8 mouse cellular contexts compared by ENCODE assay signal in the genomic region with DNA sequence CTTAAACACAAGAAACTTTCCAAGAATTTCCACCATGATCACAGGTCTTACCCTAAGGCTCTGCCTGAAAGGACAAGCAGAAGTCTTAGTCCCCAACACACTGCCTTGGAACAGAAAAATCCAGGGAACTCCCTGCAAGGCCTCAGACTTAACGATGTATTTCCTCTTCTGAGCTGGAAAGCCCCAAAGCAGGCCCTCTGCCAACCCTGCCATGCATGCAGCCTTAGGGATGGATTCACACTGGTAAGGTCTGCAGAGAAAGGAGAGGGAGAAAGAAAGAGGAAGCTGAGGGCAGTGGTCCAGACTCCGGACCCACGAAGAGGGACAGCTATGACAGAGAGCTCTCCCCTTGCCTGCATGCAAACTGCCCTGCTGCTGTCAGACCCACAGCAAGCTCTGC. TPM values are rescaled to one million over a fixed set of nuclear protein-coding genes. Genes with fewer than 3 reads are reported as not detected.
DNase-seq lines count a peak whose midpoint lies in the region; ATAC-seq and TF ChIP-seq lines count a peak whose summit lies in the region.

No protein-coding gene starts in this region.

- WGBS in heart, embryonic 14.5 days: 41% methylated on average over 3 of the region's 3 CpGs
- WGBS in kidney, postnatal 0 days: 24% methylated on average over 3 of the region's 3 CpGs
- 65% methylated on average over 3 of the region's 3 CpGs for WGBS in midbrain, embryonic 13.5 days

- H3K4me1 ChIP-seq in brown adipose tissue, adult 24 weeks (ENCODE audit: control insufficient read depth, insufficient read depth, insufficient read length, low read length): peaks cover 27% of the 10 kb centered on the region
- H3K4me1 ChIP-seq in heart, embryonic 14.5 days (ENCODE audit: control insufficient read depth in 2 of 2, insufficient read depth in 2 of 2, low read length in 2 of 2): peaks cover 21 to 42% of the 10 kb centered on the region in 2 experiments
- H3K4me1 ChIP-seq in kidney, postnatal 0 days (replicated peaks; ENCODE audit: insufficient read depth, low read length): peaks cover 10% of the 10 kb centered on the region; the same call in 1 of the 2 replicates
- H3K4me1 ChIP-seq in midbrain, embryonic 13.5 days (replicated peaks): peaks cover 57% of the 10 kb centered on the region

- intact Hi-C loops in left cerebral cortex, adult 2 months (cut with DNase I): no loop called here

- no peaks in the 10 kb centered on the region for H3K9me3 ChIP-seq in heart, embryonic 14.5 days (ENCODE audit: control insufficient read depth, low read length)
- no peaks in the 10 kb centered on the region for H3K9me3 ChIP-seq in kidney, postnatal 0 days (replicated peaks; ENCODE audit: low read length)
- H3K9me3 ChIP-seq in midbrain, embryonic 13.5 days: no peaks in the 10 kb centered on the region

- H3K4me3 ChIP-seq in left cerebral cortex, adult 2 months: peak overlapping the region; percentile 33
- peak overlapping the region; percentile 15 for H3K4me3 ChIP-seq in brown adipose tissue, adult 24 weeks (ENCODE audit: insufficient read depth, low read depth, low read length)
- peak overlapping the region in 1 of 2 experiments; percentile 12; a peak in 2 of 4 replicates for H3K4me3 ChIP-seq in heart, embryonic 14.5 days (ENCODE audit: control insufficient read depth in 1 of 2, insufficient read depth in 1 of 2, low read depth in 1 of 2, low read length in 2 of 2)
- H3K4me3 ChIP-seq in kidney, postnatal 0 days (replicated peaks; ENCODE audit: low read depth, low read length): peak overlapping the region; percentile 18; the same call in 1 of the 2 replicates
- peak overlapping the region; percentile 88 for H3K4me3 ChIP-seq in midbrain, embryonic 13.5 days (replicated peaks)

- no peak for TF ChIP-seq CTCF in left cerebral cortex, adult 2 months (IDR thresholded peaks at IDR 0.05)
- no peak for TF ChIP-seq CTCF in kidney, postnatal 0 days (IDR thresholded peaks at IDR 0.05; ENCODE audit: low read depth)

- no peaks in the 10 kb centered on the region for H3K36me3 ChIP-seq in heart, embryonic 14.5 days (ENCODE audit: control insufficient read depth, insufficient read depth, low read length)
- no peaks in the 10 kb centered on the region for H3K36me3 ChIP-seq in kidney, postnatal 0 days (ENCODE audit: insufficient read depth, low read length)
- H3K36me3 ChIP-seq in midbrain, embryonic 13.5 days: no peaks in the 10 kb centered on the region

- H3K27ac ChIP-seq in left cerebral cortex, adult 2 months: peak overlapping the region; percentile 71
- H3K27ac ChIP-seq in brown adipose tissue, adult 24 weeks (replicated peaks; ENCODE audit: low read depth, low read length): peak overlapping the region; percentile 23
- peak overlapping the region; percentile 58 to 71 for H3K27ac ChIP-seq in heart, embryonic 14.5 days (replicated peaks in 1 of 2; ENCODE audit: control insufficient read depth in 1 of 2, insufficient read depth in 1 of 2, low read depth in 2 of 2, low read length in 2 of 2)
- H3K27ac ChIP-seq in kidney, postnatal 0 days: peak overlapping the region; percentile 79
- H3K27ac ChIP-seq in midbrain, embryonic 13.5 days: peak overlapping the region; percentile 48

- peak overlapping the region; percentile 87 for H3K4me2 ChIP-seq in heart, embryonic 14.5 days (ENCODE audit: low read length)
- peak overlapping the region; percentile 67 for H3K4me2 ChIP-seq in kidney, postnatal 0 days (ENCODE audit: low read length)
- peak overlapping the region; percentile 72 for H3K4me2 ChIP-seq in midbrain, embryonic 13.5 days (replicated peaks)

- ATAC-seq in heart, embryonic 14.5 days (ENCODE audit: insufficient number of reproducible peaks, insufficient read depth, low FRiP score, low read depth): no peak
- no peak for ATAC-seq in kidney, postnatal 0 days (replicated peaks; ENCODE audit: low FRiP score, low read depth)
- no peak for ATAC-seq in midbrain, embryonic 13.5 days

- peak overlapping the region; percentile 22; the same call in 1 of the 2 replicates for H3K9ac ChIP-seq in heart, embryonic 14.5 days (ENCODE audit: low read length)
- 0 out of 2 replicates have a peak overlapping the region, but pooled peaks have one; percentile 40 for H3K9ac ChIP-seq in kidney, postnatal 0 days (ENCODE audit: low read depth, low read length)
- H3K9ac ChIP-seq in midbrain, embryonic 13.5 days (replicated peaks): peak overlapping the region; percentile 48

- H3K27me3 ChIP-seq in heart, embryonic 14.5 days (ENCODE audit: control insufficient read depth, insufficient read depth, low read length): peaks cover 5% of the 10 kb centered on the region; the same call in 1 of the 2 replicates
- no peaks in the 10 kb centered on the region for H3K27me3 ChIP-seq in kidney, postnatal 0 days (ENCODE audit: insufficient read depth, low read length)
- peaks cover 5% of the 10 kb centered on the region; the same call in 1 of the 2 replicates for H3K27me3 ChIP-seq in midbrain, embryonic 13.5 days

- no peak for DNase-seq in left cerebral cortex, adult 2 months (ENCODE audit: extremely low spot score in 1 of 2, low spot score in 2 of 2)
- DNase-seq in left cerebral cortex, adult 18-20 months (ENCODE audit: low spot score in 2 of 2): no peak
- DNase-seq in kidney, postnatal 0 days (ENCODE audit: low spot score): peak; percentile 40
- no peak for DNase-seq in embryo, embryonic 9.5 days (ENCODE audit: extremely low spot score)
- DNase-seq in adrenal gland, adult 18-20 months (ENCODE audit: low spot score in 2 of 2): no peak

RNA-seq across cellular contexts. Expression of a gene that starts 2.2 kb away (rescaled TPM):
- 10 to 100 TPM; 35.2 to 40.7 TPM for total RNA-seq in left cerebral cortex, adult 2 months (2021)
- total RNA-seq in left cerebral cortex, adult 18-20 months (2021): 10 to 100 TPM; 37.9 to 38.7 TPM
- polyA plus RNA-seq in brown adipose tissue, adult 24 weeks (2012; ENCODE audit: insufficient read depth, insufficient read length, missing spikeins): 12.2 and 15.7 TPM in 2 replicates
- polyA plus RNA-seq in heart, embryonic 14.5 days (2014; fragmentation: Nextera tagmentation; extraction: Ambion mirVana): 16.6 and 18.0 TPM in 2 replicates
- polyA plus RNA-seq in kidney, postnatal 0 days (2015; fragmentation: Nextera tagmentation; extraction: Ambion mirVana): 12.6 and 13.4 TPM in 2 replicates
- 26.9 and 32.2 TPM in 2 replicates for polyA plus RNA-seq in midbrain, embryonic 13.5 days (2015; fragmentation: Nextera tagmentation; extraction: Ambion mirVana)
- total RNA-seq in adrenal gland, adult 18-20 months (2021): 10 to 100 TPM; 18.3 to 18.4 TPM

Comparison
In these comparisons a context has a peak if more than half of its experiments do, and no peak if none do; other contexts are left out.
1. H3K27ac ChIP-seq: peak in every context shown above with its lines; median percentile 79 in kidney, postnatal 0 days; 71 in left cerebral cortex, adult 2 months; 64 in heart, embryonic 14.5 days; 48 in midbrain, embryonic 13.5 days; 23 in brown adipose tissue, adult 24 weeks.